Mouse (Mus musculus) adrenal gland, postnatal 10 days (tissue): ENCODE results near the gene Atp2c1. TPM values are rescaled to one million over a fixed set of nuclear protein-coding genes. Genes with fewer than 3 reads are reported as not detected.

Experiments
- DNase-seq: peaks from one replicate; pipeline ENCODE4 v3.0.0; 2021; ENCODE audit warnings: mixed read lengths
- total RNA-seq, 2 experiments: library from RNA; stranded (reverse); gene quantifications; 2 replicates each; pipeline ENCODE4 v1.2.3; 2021

The Atp2c1 gene
- total RNA-seq, 2 experiments from 2014 or later, result 54.7 to 63.4 TPM

- DNase-seq, result no peak
Observed at GRCm38 (mm10) chr9:105366199-105366598, 160.9 kb downstream of the Atp2c1 start.

GRCm38 (mm10) chr9:105363520-105364231 is 163.4 kb downstream of the Atp2c1 start:
- DNase-seq, result no peak

- DNase-seq, result no peak
Observed at GRCm38 (mm10) chr9:105362181-105362580, 164.9 kb downstream of the Atp2c1 start.

Other genes starting within 250 kb of the Atp2c1 start
- 10 to 100 TPM; 13.9 to 18.4 TPM for gene Aste1, start 131.9 kb downstream of the Atp2c1 start, total RNA-seq
- gene Nek11, start 131.8 kb downstream of the Atp2c1 start, total RNA-seq, result under 1 TPM in 1 of 2 experiments, not detected in 1; 0.15 TPM
- gene Pik3r4, start 115.7 kb upstream of the Atp2c1 start, total RNA-seq, result 10 to 100 TPM; 26.3 to 33.5 TPM